Mouse (Mus musculus): ENCODE measurements around the gene Rad54l2.

The Rad54l2 gene

GRCm38 (mm10) chr9:106677702-106678101, 111.3 kb downstream of the Rad54l2 start:
- CTCF ChIA-PET: no interaction called here

DNA sequence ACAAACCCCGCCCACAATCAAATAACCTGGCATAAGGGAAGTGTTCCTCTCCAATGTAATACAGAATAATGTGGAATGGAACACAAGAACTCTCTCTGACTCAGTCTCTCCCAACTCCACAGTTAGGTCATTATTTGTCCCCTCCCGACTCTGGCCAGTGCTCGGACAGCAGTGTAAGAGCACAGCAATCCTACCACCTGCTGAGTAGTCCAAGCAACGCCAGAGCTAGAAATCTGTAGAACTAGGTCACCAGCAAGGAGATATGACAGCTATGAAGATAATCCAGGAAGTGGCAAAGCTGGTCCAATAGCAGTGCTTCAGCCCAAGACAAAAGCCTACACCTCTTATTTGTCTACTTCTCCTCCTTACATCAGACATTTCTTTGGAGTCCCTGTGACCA, 112.4 kb downstream of the Rad54l2 start:
- CTCF ChIA-PET: no interaction called here

- CTCF ChIA-PET: no interaction called here
These were observed 113.0 kb downstream of the Rad54l2 start for GRCm38 (mm10) chr9:106675965-106676364.

GRCm38 (mm10) chr9:106675480-106675879, 113.5 kb downstream of the Rad54l2 start:
- CTCF ChIA-PET: no interaction called here

- CTCF ChIA-PET: interaction anchor here (0.6 to 0.8 kb wide), 3 partner anchors 135 to 1154 kb away, joined by 3 to 4 read pairs (median 3); no protein-coding TSS in a partner anchor
These were observed 115.1 kb downstream of the Rad54l2 start for GRCm38 (mm10) chr9:106673860-106674259.

DNA sequence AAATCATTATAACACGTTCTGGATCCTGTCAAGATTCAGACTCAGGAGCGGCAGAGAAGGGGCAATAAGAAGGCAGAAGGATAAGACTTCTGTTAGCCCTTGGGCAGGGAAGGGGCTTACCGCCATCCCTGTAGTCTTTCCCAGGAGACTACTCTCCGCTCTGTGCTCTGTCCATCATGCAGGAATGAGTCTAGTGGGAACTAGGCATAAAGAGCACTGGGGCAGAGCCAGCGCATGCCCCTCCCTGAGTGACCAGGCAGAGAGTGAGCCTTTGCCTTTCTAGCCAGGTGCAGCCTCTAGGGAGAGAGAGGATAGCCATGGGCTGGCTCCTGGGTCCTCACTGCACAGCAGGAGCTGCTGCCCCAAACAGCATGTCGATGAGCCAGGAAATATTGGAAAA, 124.1 kb downstream of the Rad54l2 start:
- CTCF ChIA-PET: no interaction called here

DNA sequence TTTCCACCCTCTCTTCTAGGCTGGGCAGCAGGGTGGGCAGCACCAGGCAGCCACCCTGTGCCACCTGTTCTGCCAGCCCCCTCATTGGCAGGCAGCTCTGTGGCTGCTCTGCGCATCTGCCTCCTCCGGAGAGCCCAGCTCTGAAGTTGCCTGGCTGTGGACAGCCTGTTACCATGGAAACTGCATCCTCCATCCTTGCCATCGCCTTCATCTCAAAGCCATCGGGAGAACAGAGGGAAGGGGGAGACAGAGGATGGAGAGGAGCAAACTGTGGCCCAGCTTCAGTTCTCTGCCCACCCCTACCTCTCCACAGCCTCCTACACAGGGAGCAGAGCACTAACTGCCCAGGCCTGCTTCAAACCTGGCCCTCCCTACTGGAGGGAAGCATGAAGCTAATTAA, 124.6 kb downstream of the Rad54l2 start:
- CTCF ChIA-PET: no interaction called here

GRCm38 (mm10) chr9:106663200-106663599, 125.8 kb downstream of the Rad54l2 start:
- CTCF ChIA-PET: no interaction called here

GRCm38 (mm10) chr9:106659935-106660334, 129.1 kb downstream of the Rad54l2 start:
- CTCF ChIA-PET: no interaction called here

DNA sequence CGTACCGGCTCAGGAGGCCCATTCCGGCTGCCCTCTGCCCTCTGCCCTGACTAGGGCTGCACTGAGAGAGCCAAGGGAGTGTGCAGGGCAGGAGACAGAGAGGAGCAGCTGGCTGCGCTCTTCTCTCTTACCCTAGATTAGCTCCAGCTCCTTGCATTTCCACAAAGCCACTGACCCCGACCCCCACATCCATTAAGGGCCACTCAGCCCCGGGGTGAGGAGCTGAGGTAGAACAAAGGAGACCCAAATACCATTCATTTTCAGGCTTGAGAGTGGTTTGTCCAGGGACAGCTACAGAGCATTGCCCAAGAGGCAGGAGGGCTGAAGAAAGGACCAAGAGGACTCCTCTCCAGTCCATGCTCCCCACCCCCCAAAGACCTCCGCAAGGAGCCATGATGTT, 129.6 kb downstream of the Rad54l2 start:
- CTCF ChIA-PET: no interaction called here

DNA sequence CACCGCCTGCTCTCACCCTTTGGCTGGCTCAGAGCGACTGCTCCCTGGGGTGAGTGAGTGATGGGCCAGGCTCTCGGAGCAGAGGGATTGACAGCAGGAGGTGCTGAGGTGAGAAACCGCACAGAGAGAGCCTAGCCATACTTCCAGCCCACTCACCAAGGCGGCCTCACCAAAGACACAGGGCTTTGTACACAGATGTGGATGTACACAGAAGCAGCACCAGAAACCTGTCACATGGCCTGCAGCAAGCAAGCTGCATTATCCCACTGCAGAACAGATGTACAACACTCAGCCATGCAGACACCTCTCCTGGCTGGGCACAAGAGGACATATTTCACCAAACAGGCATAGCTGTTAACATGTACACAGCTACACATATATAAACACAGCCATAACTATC, 131.4 kb downstream of the Rad54l2 start:
- CTCF ChIA-PET: no interaction called here

- CTCF ChIA-PET: no interaction called here
These were observed 132.2 kb downstream of the Rad54l2 start for GRCm38 (mm10) chr9:106656820-106657219.

DNA sequence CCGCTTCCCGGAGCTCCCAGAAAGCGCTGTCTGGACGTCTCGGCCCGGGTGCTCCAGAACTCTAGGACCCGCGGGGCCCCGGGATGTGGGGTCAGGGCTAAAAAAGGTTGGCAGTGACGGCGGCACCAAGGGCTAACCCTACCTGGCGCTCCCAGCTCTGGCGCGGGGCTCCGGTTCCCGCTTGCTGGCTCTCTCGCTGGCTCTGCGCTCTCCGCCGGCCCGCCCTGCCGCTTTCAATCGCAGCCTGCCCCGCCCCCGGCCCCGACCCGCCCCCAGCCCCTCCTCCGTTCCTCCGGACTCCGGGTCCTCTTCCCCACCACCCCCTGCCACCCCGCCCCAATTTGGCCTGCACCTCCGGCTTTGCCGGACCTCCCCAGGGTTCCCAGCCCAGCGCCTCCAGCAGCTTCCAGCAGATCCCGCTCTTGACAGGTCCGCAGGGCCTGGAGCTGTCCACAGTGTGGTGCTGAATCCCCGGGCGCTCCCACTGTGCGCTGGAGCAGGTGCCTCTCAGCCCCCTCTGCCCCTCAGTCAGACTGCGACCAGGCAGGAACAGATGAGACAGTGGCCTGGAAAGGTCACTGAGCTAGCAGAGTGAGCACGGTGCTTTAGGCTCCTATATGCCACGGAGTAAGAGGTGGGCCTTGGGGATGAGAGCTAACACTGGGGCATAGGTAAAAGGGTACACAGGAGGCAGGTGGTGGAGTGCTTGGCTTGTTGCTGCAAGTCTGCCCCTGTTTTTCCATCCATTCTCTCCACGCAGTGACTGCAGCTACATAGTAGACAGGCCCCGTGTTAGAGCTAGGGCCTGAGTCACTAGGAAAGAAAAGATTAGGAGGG, 132.9 kb downstream of the Rad54l2 start, which contains the start of gene Grm2:
Grm2 (minus strand) TSS at position 199 of the 837 bp plus-strand sequence.
- CTCF ChIA-PET: no interaction called here

DNA sequence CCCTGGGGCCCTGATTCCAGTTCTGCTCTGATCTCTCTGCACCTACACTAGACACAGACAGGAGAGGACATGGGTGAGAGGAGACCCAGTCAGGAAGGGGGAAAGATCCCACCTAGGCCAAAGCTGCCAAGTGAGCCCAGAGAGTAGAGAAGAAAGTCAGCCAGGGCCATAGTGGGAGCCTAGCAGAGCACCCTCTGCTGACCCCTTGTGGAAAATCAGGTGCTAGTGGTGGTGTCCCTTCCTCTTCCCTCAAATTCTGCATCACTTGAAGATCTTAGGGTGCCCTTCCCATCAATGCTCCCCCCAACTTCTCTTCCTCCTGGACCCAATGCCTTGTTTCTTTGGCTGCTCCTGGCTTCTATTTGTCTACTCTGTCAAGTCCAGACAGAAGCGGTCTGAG, 136.3 kb downstream of the Rad54l2 start:
- CTCF ChIA-PET: interaction anchor here (0.7 kb wide), 1 partner anchor 832 kb away, joined by 3 read pairs; no protein-coding TSS in a partner anchor

GRCm38 (mm10) chr9:106647226-106647625, 141.8 kb downstream of the Rad54l2 start:
- CTCF ChIA-PET: no interaction called here

DNA sequence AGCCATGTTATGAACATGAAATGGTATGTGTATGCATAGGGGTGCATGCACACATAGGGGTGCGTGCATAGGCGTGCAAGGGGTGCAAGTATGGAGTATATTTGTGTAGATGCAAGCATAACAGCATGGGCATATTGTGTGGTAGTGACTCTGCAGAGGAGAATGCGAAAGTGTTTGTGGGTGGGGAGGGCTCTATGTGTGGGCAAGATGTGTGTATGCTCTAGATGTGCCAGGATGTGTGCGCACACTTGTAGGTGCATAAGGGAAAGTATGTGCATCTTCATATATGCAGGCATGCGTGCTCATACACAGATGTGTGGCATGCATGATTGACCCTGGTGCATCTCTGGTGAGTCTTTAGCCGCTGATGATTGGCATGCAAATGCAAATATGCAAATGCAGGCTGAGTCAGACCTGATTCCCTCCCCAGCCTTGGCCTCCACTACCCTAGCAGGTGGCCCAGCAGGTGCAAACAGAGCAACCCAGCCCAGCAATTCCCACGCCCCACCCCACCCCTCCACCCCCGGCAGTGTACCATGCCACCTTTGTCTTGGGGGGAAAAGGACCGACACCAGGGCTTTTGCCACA, 143.2 kb downstream of the Rad54l2 start:
- CTCF ChIA-PET: no interaction called here

GRCm38 (mm10) chr9:106643787-106644186, 145.2 kb downstream of the Rad54l2 start:
- CTCF ChIA-PET: no interaction called here

- CTCF ChIA-PET: no interaction called here
These were observed 145.9 kb downstream of the Rad54l2 start for GRCm38 (mm10) chr9:106643128-106643527.

DNA sequence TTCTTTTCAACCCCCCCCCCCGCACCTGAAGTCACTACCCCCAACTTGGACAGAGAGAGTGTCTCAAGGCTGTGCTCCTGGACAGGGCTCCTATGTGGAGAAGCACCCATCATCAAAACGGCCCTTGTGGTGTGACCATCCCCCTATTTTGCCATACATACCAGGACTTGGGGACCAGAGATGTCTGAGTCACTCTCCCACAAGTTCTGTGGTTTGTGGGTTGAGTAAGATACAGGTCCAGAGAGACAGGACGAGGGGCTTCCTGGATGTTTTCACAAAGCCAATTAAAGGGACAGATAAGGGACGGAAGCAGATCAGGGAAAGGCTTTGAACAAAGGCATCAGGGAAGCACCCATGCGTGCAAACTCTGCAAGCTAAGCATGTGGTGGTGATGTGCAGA, 147.6 kb downstream of the Rad54l2 start:
- CTCF ChIA-PET: no interaction called here

- CTCF ChIA-PET: no interaction called here
These were observed 150.8 kb downstream of the Rad54l2 start for GRCm38 (mm10) chr9:106638154-106638553.

All from spleen, embryonic (tissue).